Mouse (Mus musculus): ENCODE measurements at regions not wholly inside any gene's neighbourhood (a gene's known extent, or its start where the extent isn't known, plus 50 kb on each side); places are given as distances from the start of the nearest gene placed in this dataset.

- dilution Hi-C loops (cut with MboI; ENCODE audit: extremely low pct_ligation_motif_present, extremely low pct_unique_long_range_greater_than_20kb, low sequenced_read_pairs) = no loop called here
- Histone ChIP-seq H3K9me3 (replicated peaks; ENCODE audit: low read length) (peaks cover 12% of the 10 kb centered on the region), H3K4me2 (ENCODE audit: insufficient read depth, low read depth, poor library complexity, severe bottlenecking) (no peak overlapping the region), H3K36me3 (replicated peaks in 1 of 2; ENCODE audit: control insufficient read depth in 1 of 2, insufficient read depth in 1 of 2, low read length in 1 of 2) (no peaks in the 10 kb centered on the region), H3K4me1 (ENCODE audit: control insufficient read depth in 1 of 2, insufficient read depth in 2 of 2) (no peaks in the 10 kb centered on the region), H3K9ac (ENCODE audit: insufficient read depth, low read depth) (no peak overlapping the region), H3K4me3 (replicated peaks in 1 of 3; ENCODE audit: low read depth in 2 of 3, low read length in 2 of 3, poor library complexity in 1 of 3) (no peak overlapping the region), H3K27ac (ENCODE audit: insufficient read depth, low read depth) (no peak overlapping the region), H3K27me3 (replicated peaks) (no peaks in the 10 kb centered on the region), H3K79me2 (replicated peaks; ENCODE audit: control insufficient read depth, extremely low read depth, insufficient read depth, poor library complexity, severe bottlenecking) (no peaks in the 10 kb centered on the region)
- TF ChIP-seq JUND (conservative IDR thresholded peaks at IDR 0.05; ENCODE audit: low read depth, low read length) = no peak
- no peak for TF ChIP-seq TCF12 (IDR thresholded peaks at IDR 0.05; ENCODE audit: low read depth, low read length)
- TF ChIP-seq ZMIZ1 (IDR thresholded peaks at IDR 0.05; ENCODE audit: low read depth, low read length) = no peak
- no peak for TF ChIP-seq KAT2A (IDR thresholded peaks at IDR 0.05; ENCODE audit: insufficient replicate concordance, low read length)
- no peak for TF ChIP-seq MAX (IDR thresholded peaks at IDR 0.05; ENCODE audit: low read length)
- no peak for TF ChIP-seq E2F4 (IDR thresholded peaks at IDR 0.05; ENCODE audit: insufficient replicate concordance, low read depth, low read length)
- TF ChIP-seq USF1 (IDR thresholded peaks at IDR 0.05; ENCODE audit: low read depth, low read length) = no peak
- no peak for TF ChIP-seq MAZ (IDR thresholded peaks at IDR 0.05; ENCODE audit: low read depth, low read length)
- DNase-seq (ENCODE audit: extremely low read depth) = no peak
- in situ Hi-C loops (cut with MboI; ENCODE audit: low pct_ligation_motif_present, low pct_unique_long_range_greater_than_20kb, low sequenced_read_pairs) = no loop called here
These were observed 1345.4 kb upstream of the Dsel start for GRCm38 (mm10) chr1:113210095-113210494.

GRCm38 (mm10) chr1:113204019-113204418 is 1339.3 kb upstream of the Dsel start:
- Histone ChIP-seq H3K27ac (ENCODE audit: insufficient read depth, low read depth) (no peak overlapping the region), H3K4me2 (ENCODE audit: insufficient read depth, low read depth, poor library complexity, severe bottlenecking) (no peak overlapping the region), H3K27me3 (replicated peaks) (no peaks in the 10 kb centered on the region), H3K9me3 (replicated peaks; ENCODE audit: low read length) (peaks cover 16% of the 10 kb centered on the region), H3K79me2 (replicated peaks; ENCODE audit: control insufficient read depth, extremely low read depth, insufficient read depth, poor library complexity, severe bottlenecking) (no peaks in the 10 kb centered on the region), H3K9ac (ENCODE audit: insufficient read depth, low read depth) (no peak overlapping the region), H3K4me1 (ENCODE audit: control insufficient read depth in 1 of 2, insufficient read depth in 2 of 2) (no peaks in the 10 kb centered on the region), H3K4me3 (replicated peaks in 1 of 3; ENCODE audit: low read depth in 2 of 3, low read length in 2 of 3, poor library complexity in 1 of 3) (no peak overlapping the region), H3K36me3 (replicated peaks in 1 of 2; ENCODE audit: control insufficient read depth in 1 of 2, insufficient read depth in 1 of 2, low read length in 1 of 2) (no peaks in the 10 kb centered on the region)
- in situ Hi-C loops (cut with MboI; ENCODE audit: low pct_ligation_motif_present, low pct_unique_long_range_greater_than_20kb, low sequenced_read_pairs) = no loop called here
- DNase-seq (ENCODE audit: extremely low read depth) = no peak
- TF ChIP-seq GABPA (IDR thresholded peaks at IDR 0.05; ENCODE audit: insufficient replicate concordance, low read depth, low read length) (no peak), MAFK (IDR thresholded peaks at IDR 0.05; ENCODE audit: insufficient replicate concordance, low read length) (peak; percentile 55; the same call in 1 of the 2 replicates)
- dilution Hi-C loops (cut with MboI; ENCODE audit: extremely low pct_ligation_motif_present, extremely low pct_unique_long_range_greater_than_20kb, low sequenced_read_pairs) = no loop called here

- no peak for DNase-seq (ENCODE audit: extremely low read depth)
- in situ Hi-C loops (cut with MboI; ENCODE audit: low pct_ligation_motif_present, low pct_unique_long_range_greater_than_20kb, low sequenced_read_pairs) = no loop called here
- H3K9me3 ChIP-seq (replicated peaks; ENCODE audit: low read length) = peaks cover 16% of the 10 kb centered on the region
- no peaks in the 10 kb centered on the region for H3K36me3 ChIP-seq (replicated peaks in 1 of 2; ENCODE audit: control insufficient read depth in 1 of 2, insufficient read depth in 1 of 2, low read length in 1 of 2)
- no peak overlapping the region for H3K4me3 ChIP-seq (replicated peaks in 1 of 3; ENCODE audit: low read depth in 2 of 3, low read length in 2 of 3, poor library complexity in 1 of 3)
- H3K9ac ChIP-seq (ENCODE audit: insufficient read depth, low read depth) = no peak overlapping the region
- dilution Hi-C loops (cut with MboI; ENCODE audit: extremely low pct_ligation_motif_present, extremely low pct_unique_long_range_greater_than_20kb, low sequenced_read_pairs) = no loop called here
- H3K27me3 ChIP-seq (replicated peaks) = no peaks in the 10 kb centered on the region
- no peak overlapping the region for H3K27ac ChIP-seq (ENCODE audit: insufficient read depth, low read depth)
- TF ChIP-seq SMC3 (IDR thresholded peaks at IDR 0.05; ENCODE audit: low read depth, low read length) (no peak), IRF4 (IDR thresholded peaks at IDR 0.05; ENCODE audit: low read depth, low read length) (no peak), MAFK (IDR thresholded peaks at IDR 0.05; ENCODE audit: insufficient replicate concordance, low read length) (no peak), POLR2AphosphoS2 (IDR thresholded peaks at IDR 0.05; ENCODE audit: low read depth, low read length) (no peak), MEF2A (IDR thresholded peaks at IDR 0.05; ENCODE audit: borderline replicate concordance, low read depth, low read length) (no peak), EP300 (IDR thresholded peaks at IDR 0.05; ENCODE audit: low read length) (no peak), JUND (conservative IDR thresholded peaks at IDR 0.05; ENCODE audit: low read depth, low read length) (no peak), USF2 (conservative IDR thresholded peaks at IDR 0.05; ENCODE audit: low read depth, low read length) (no peak), RAD21 (IDR thresholded peaks at IDR 0.05; ENCODE audit: low read depth, low read length) (no peak)
- no peaks in the 10 kb centered on the region for H3K4me1 ChIP-seq (ENCODE audit: control insufficient read depth in 1 of 2, insufficient read depth in 2 of 2)
- H3K79me2 ChIP-seq (replicated peaks; ENCODE audit: control insufficient read depth, extremely low read depth, insufficient read depth, poor library complexity, severe bottlenecking) = no peaks in the 10 kb centered on the region
- no peak overlapping the region for H3K4me2 ChIP-seq (ENCODE audit: insufficient read depth, low read depth, poor library complexity, severe bottlenecking)
These were observed 1329.5 kb upstream of the Dsel start for GRCm38 (mm10) chr1:113194116-113194812.
